Mouse (Mus musculus): ENCODE results near the gene Wnt1.

DNA sequence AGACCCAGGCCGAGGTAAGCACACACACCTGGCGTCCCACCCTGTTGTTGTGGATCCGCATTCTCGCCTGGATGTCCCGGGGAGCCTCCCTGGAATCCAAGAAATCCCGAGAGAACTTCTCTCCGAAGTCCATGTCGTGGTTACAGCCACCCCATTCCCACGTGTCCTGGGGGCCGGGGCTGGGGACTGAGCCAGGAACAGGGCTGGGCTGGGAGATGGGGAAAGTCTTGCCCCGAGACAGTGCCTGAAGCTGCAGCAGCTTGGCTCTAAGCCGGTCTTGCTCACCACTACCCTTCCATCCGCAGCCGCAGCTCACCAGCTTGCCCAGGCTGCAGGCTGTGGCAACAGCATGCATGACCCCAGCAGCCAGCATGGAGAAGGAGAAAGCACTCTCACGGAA lies 15.6 kb upstream of the Wnt1 start:
- TF ChIP-seq CTCF (IDR thresholded peaks at IDR 0.05; ENCODE audit: low read depth), result no peak
- no peak for TF ChIP-seq EP300 (IDR thresholded peaks at IDR 0.05; ENCODE audit: low read depth)

All from liver, postnatal 0 days (tissue).